Mouse (Mus musculus) lung, adult 2 months (tissue): Measurements from ENCODE around the gene Crygd.

ENCODE experiments used
- CTCF ChIP-seq: fragments of 200-500 bp; IDR thresholded peaks from 2 replicates; pipeline ENCODE4 v1.5.1; 2011; ENCODE audit warnings: mild to moderate bottlenecking, low read length, control low read depth; ENCODE audit not compliant: insufficient read depth
- POLR2A ChIP-seq: fragments of 200-500 bp; IDR thresholded peaks from 2 replicates; pipeline ENCODE4 v1.6.1; 2011; ENCODE audit warnings: low read depth, mild to moderate bottlenecking, control low read depth, low read length, borderline replicate concordance; ENCODE audit errors: extremely low read depth

- TF ChIP-seq CTCF: no peak
- TF ChIP-seq POLR2A: no peak
Observed at GRCm38 (mm10) chr1:65103273-65103672, 40.0 kb upstream of the Crygd start, which contains the start of gene Cryga.
